Mouse (Mus musculus) brain, embryonic 14.5 days (tissue): ENCODE data around the gene Daglb. TPM values are rescaled to one million over a fixed set of nuclear protein-coding genes. Genes with fewer than 3 reads are reported as not detected.
A peak's percentile ranks its signal among the peaks of the same experiment; 100 is the strongest.

Source experiments
- DNase-seq: peaks from one replicate; pipeline ENCODE4 v3.0.0-alpha.2; 2011; ENCODE audit warnings: low read depth
- CTCF ChIP-seq: fragments of 200-500 bp; IDR thresholded peaks from 2 replicates; pipeline ENCODE4 v1.5.1; 2012; ENCODE audit warnings: inconsistent platforms, mild to moderate bottlenecking, moderate library complexity, borderline replicate concordance; ENCODE audit not compliant: insufficient read depth, insufficient read length; ENCODE audit errors: extremely low read depth
- POLR2A ChIP-seq: fragments of 200-500 bp; IDR thresholded peaks from 2 replicates; pipeline ENCODE4 v1.6.1; 2012; ENCODE audit warnings: mild to moderate bottlenecking, inconsistent platforms, borderline replicate concordance; ENCODE audit not compliant: poor library complexity, insufficient read depth, insufficient read length, severe bottlenecking; ENCODE audit errors: extremely low read depth
- polyA plus RNA-seq: library from polyadenylated mRNA; depleted of rRNA; stranded (reverse); fragments of >200 nt; gene quantifications from 2 replicates; pipeline ENCODE4 v1.2.3, GENCODE M21; 2012

Gene Daglb
- polyA plus RNA-seq, 1 experiment: 16.4 TPM

- no peak for DNase-seq
- no peak for TF ChIP-seq CTCF
- no peak for TF ChIP-seq POLR2A
These were observed 3.5 kb downstream of the Daglb start for GRCm38 (mm10) chr5:143467931-143468330.

- DNase-seq: no peak
- TF ChIP-seq POLR2A (no peak), CTCF (no peak)
These were observed 5.2 kb downstream of the Daglb start for GRCm38 (mm10) chr5:143469628-143470027.

GRCm38 (mm10) chr5:143470421-143471164 lies 6.2 kb downstream of the Daglb start:
- peak; percentile 66 for DNase-seq
- TF ChIP-seq POLR2A (no peak), CTCF (no peak)

DNA sequence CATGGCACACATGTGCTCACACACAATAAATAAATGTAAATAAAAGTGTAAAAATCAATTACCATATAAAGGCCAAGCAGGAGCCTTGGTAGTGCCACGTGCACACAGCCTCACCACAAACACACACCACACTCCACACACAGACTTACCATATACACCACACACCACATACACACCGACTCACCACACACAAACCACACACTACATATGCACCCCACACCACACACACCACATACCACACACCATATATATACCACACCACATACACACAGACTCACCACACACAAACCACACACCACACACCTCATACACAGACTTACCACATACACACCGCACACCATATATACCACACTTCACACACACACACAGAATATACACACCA lies 6.8 kb downstream of the Daglb start:
- no peak for DNase-seq
- TF ChIP-seq POLR2A (no peak), CTCF (no peak)

DNA sequence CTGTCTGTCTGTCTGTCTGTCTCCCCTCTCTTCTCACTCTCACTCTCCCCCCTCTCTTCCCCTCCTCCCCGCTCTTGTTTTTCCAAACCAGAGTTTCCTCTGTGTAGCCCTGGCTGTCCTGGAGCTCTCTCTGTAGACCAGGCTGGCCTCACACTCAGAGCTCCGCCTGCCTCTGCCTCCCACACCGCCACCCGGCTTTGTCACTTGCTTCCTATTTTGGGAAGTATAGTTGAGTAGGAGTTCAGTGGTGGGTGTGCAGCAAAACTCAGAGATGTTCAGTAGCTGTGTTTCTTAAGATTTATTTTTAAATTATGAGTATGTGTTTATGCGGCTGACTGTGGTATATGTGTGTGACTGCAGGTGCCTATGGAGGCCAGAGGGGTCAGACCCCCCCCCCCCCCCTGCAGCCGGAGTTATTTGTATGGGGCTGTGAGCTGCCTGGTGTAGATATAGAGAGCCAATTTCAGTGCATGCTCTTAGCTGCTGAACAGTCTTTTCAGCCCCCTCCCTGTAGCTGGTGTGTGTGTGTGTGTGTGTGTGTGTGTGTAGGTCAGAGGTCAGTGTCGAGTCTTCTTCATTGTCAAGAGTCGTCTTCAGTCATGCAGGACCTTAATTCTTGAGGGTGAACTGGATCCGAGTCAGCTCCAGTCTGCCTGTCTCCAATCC lies 7.7 kb downstream of the Daglb start:
- no peak for TF ChIP-seq POLR2A
- no peak for TF ChIP-seq CTCF
- DNase-seq: no peak

- no peak for DNase-seq
- TF ChIP-seq CTCF: no peak
- no peak for TF ChIP-seq POLR2A
These were observed 10.9 kb downstream of the Daglb start for GRCm38 (mm10) chr5:143475153-143475844.

DNA sequence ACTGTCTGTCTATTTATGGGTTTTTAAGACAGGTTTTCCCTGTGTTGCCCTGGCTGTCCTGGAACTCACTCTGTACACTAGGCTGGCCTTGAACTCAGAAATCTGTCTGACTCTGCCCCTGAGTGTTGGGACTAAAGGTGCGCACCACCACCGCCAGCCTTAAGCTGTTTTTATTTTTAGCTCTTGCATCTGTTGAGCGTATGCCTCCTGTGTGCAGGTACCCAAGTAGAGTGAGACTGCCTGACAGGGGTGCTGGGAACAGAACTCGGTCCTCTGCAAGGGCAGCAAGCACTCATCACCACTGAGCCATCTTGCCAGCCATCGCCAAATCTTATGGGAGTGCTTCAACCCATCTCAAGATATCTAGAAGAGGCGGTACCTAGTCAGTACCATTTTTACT lies 11.6 kb downstream of the Daglb start:
- TF ChIP-seq CTCF (no peak), POLR2A (no peak)

DNA sequence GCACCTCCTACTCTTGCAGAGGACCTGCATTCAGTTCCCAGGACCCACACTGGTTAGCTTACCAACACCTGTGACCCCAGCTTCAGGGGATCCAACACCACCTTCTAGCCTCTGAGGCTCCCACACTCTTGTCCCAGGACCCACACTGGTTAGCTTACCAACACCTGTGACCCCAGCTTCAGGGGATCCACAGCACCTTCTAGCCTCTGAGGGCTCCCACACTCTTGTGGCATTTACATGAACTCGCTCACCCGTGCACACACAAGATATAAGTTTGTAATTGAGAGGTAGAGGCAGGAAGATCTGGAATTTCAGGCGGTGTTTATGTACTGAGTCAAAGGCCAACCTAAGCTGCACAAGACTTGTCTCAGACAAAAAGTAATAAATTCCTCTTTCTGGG lies 13.5 kb downstream of the Daglb start:
- no peak for TF ChIP-seq POLR2A
- no peak for TF ChIP-seq CTCF

More for the DNA sequence above, 11.6 kb downstream of the Daglb start:
- DNase-seq: no peak

DNA sequence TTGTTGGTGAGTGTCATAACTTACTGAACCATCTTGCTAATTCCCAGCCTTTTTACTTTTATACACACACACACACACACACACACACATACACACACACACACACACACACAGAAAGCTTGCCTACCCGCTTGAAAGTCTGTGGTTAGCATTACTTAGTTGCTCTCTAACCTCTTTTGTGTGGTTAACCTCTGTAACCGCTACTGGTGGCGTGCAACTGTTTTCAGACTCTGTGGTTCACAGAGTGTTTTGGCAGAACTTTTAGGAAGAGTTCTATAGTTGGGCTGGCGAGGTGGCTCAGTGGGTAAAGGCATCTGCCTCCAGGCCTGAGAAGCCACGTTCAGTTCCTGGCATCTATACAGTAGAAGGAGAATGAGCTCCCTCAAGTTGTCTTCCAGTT lies 20.6 kb downstream of the Daglb start:
- no peak for TF ChIP-seq POLR2A
- no peak for TF ChIP-seq CTCF
- DNase-seq: no peak

More for the DNA sequence above, 13.5 kb downstream of the Daglb start:
- DNase-seq: no peak

DNA sequence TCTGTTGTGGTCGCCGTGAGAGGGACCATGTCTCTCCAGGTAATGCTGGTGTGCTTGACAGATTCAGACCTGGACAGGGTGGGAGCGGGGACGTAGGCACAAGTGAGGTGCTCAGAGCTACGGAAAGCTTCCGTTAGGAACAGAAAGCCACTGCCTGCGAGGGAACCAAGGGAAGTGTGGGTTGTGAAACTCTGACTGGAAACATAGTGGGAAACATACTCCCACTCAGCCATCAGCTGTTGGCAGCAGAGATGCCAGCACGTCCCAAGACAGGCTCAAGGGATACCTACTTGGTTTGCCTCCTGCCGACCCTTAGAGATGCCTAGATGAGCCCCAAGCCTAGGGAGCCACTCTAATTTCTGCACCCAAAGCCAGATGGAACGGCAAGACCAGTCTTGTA lies 22.8 kb downstream of the Daglb start:
- no peak for TF ChIP-seq POLR2A
- no peak for TF ChIP-seq CTCF

GRCm38 (mm10) chr5:143487998-143488397 lies 23.6 kb downstream of the Daglb start:
- DNase-seq: no peak

More for the DNA sequence above, 22.8 kb downstream of the Daglb start:
- DNase-seq: no peak

More at GRCm38 (mm10) chr5:143487998-143488397, 23.6 kb downstream of the Daglb start:
- no peak for TF ChIP-seq POLR2A
- no peak for TF ChIP-seq CTCF
